Mouse (Mus musculus): ENCODE results near the gene Fap. TPM values are rescaled to one million over a fixed set of nuclear protein-coding genes. Genes with fewer than 3 reads are reported as not detected.

The Fap gene
- polyA plus RNA-seq (2014; fragmentation: Nextera tagmentation; extraction: Ambion mirVana), result 1.0 and 1.1 TPM in 2 replicates

GRCm38 (mm10) chr2:62573753-62574159 is at the start of gene Fap:
Fap (minus strand) TSS chr2:62574075.
- no peaks in the 10 kb centered on the region for H3K27me3 ChIP-seq (replicated peaks; ENCODE audit: control insufficient read depth, insufficient read depth, low read length)
- no peak within 1 kb of the TSS for H3K9ac ChIP-seq (ENCODE audit: low read depth, low read length)
- no peaks in the 10 kb centered on the region for H3K36me3 ChIP-seq (ENCODE audit: control insufficient read depth, insufficient read depth, low read length)
- no peak within 1 kb of the TSS for H3K27ac ChIP-seq (ENCODE audit: low read depth, low read length)
- H3K4me3 ChIP-seq (ENCODE audit: low read depth, low read length), result no peak within 1 kb of the TSS
- ATAC-seq (replicated peaks; ENCODE audit: low FRiP score) (no peak), DNase-seq (ENCODE audit: low spot score) (no peak)
- no peak within 1 kb of the TSS for H3K4me2 ChIP-seq
- 71% methylated on average over 12 of the region's 12 CpGs for WGBS
- no peaks in the 10 kb centered on the region for H3K4me1 ChIP-seq (replicated peaks; ENCODE audit: control insufficient read depth, insufficient read depth, low read length)
- H3K9me3 ChIP-seq (ENCODE audit: control insufficient read depth, low read length), result no peaks in the 10 kb centered on the region

- H3K4me2 ChIP-seq, result no peak overlapping the region
- WGBS, result 79% methylated on average over 8 of the region's 8 CpGs
- H3K27ac ChIP-seq (ENCODE audit: low read depth, low read length), result no peak overlapping the region
These were observed 49.2 kb upstream of the Fap start for GRCm38 (mm10) chr2:62623024-62623441.

GRCm38 (mm10) chr2:62619679-62620078 is 45.8 kb upstream of the Fap start:
- H3K4me1 ChIP-seq (replicated peaks; ENCODE audit: control insufficient read depth, insufficient read depth, low read length), result peaks cover 6% of the 10 kb centered on the region; the same call in 1 of the 2 replicates
- no peak overlapping the region for H3K9ac ChIP-seq (ENCODE audit: low read depth, low read length)
- WGBS, result 25% methylated on average over 2 of the region's 2 CpGs
- ATAC-seq (replicated peaks; ENCODE audit: low FRiP score) (peak; percentile 80), DNase-seq (ENCODE audit: low spot score) (no peak)
- H3K4me2 ChIP-seq, result peak overlapping the region; percentile 26
- H3K4me3 ChIP-seq (ENCODE audit: low read depth, low read length), result no peak overlapping the region
- H3K9me3 ChIP-seq (ENCODE audit: control insufficient read depth, low read length), result no peaks in the 10 kb centered on the region
- H3K27me3 ChIP-seq (replicated peaks; ENCODE audit: control insufficient read depth, insufficient read depth, low read length), result no peaks in the 10 kb centered on the region
- H3K27ac ChIP-seq (ENCODE audit: low read depth, low read length), result peak overlapping the region; percentile 57
- H3K36me3 ChIP-seq (ENCODE audit: control insufficient read depth, insufficient read depth, low read length), result no peaks in the 10 kb centered on the region

More at GRCm38 (mm10) chr2:62623024-62623441, 49.2 kb upstream of the Fap start:
- no peak overlapping the region for H3K4me3 ChIP-seq (ENCODE audit: low read depth, low read length)
- ATAC-seq (replicated peaks; ENCODE audit: low FRiP score) (no peak), DNase-seq (ENCODE audit: low spot score) (no peak)
- H3K9ac ChIP-seq (ENCODE audit: low read depth, low read length), result no peak overlapping the region
- H3K4me1 ChIP-seq (replicated peaks; ENCODE audit: control insufficient read depth, insufficient read depth, low read length), result peaks cover 6% of the 10 kb centered on the region; the same call in 1 of the 2 replicates
- no peaks in the 10 kb centered on the region for H3K9me3 ChIP-seq (ENCODE audit: control insufficient read depth, low read length)
- H3K27me3 ChIP-seq (replicated peaks; ENCODE audit: control insufficient read depth, insufficient read depth, low read length), result no peaks in the 10 kb centered on the region
- H3K36me3 ChIP-seq (ENCODE audit: control insufficient read depth, insufficient read depth, low read length), result no peaks in the 10 kb centered on the region

GRCm38 (mm10) chr2:62618934-62619341 is 45.1 kb upstream of the Fap start:
- Histone ChIP-seq H3K9ac (ENCODE audit: low read depth, low read length) (no peak overlapping the region), H3K27me3 (replicated peaks; ENCODE audit: control insufficient read depth, insufficient read depth, low read length) (no peaks in the 10 kb centered on the region), H3K4me2 (peak overlapping the region; percentile 36)

DNA sequence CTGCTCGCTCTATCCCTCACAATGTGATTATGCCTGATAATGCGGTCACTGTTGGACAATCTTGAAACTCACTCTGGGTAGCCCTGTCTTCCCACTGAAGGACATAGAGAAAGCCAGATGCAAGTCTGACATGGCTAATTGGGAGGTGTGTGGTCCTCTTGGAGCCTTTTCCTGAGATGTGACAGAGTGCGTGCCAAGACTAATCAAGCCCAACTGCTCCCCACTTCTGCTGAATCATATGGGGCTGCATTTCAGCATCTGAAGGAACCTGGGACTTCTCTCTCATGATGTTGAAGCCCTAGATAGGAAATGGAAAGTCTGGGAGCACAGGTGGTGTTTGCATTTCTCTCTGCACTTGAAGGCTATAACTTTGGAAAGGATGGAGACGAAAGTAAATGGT is 39.3 kb upstream of the Fap start:
- Histone ChIP-seq H3K9ac (ENCODE audit: low read depth, low read length) (no peak overlapping the region), H3K36me3 (ENCODE audit: control insufficient read depth, insufficient read depth, low read length) (no peaks in the 10 kb centered on the region), H3K27ac (ENCODE audit: low read depth, low read length) (no peak overlapping the region), H3K4me3 (ENCODE audit: low read depth, low read length) (no peak overlapping the region), H3K4me1 (replicated peaks; ENCODE audit: control insufficient read depth, insufficient read depth, low read length) (peaks cover under 1% of the 10 kb centered on the region; the same call in 1 of the 2 replicates), H3K9me3 (ENCODE audit: control insufficient read depth, low read length) (no peaks in the 10 kb centered on the region), H3K4me2 (no peak overlapping the region), H3K27me3 (replicated peaks; ENCODE audit: control insufficient read depth, insufficient read depth, low read length) (no peaks in the 10 kb centered on the region)
- no peak for DNase-seq (ENCODE audit: low spot score)
- WGBS, result 85% methylated on average over 4 of the region's 4 CpGs
- no peak; the same call in 1 of the 2 replicates for ATAC-seq (replicated peaks; ENCODE audit: low FRiP score)

More at GRCm38 (mm10) chr2:62618934-62619341, 45.1 kb upstream of the Fap start:
- H3K36me3 ChIP-seq (ENCODE audit: control insufficient read depth, insufficient read depth, low read length), result no peaks in the 10 kb centered on the region
- ATAC-seq (replicated peaks; ENCODE audit: low FRiP score) (peak; percentile 98), DNase-seq (ENCODE audit: low spot score) (no peak)
- peaks cover 6% of the 10 kb centered on the region; the same call in 1 of the 2 replicates for H3K4me1 ChIP-seq (replicated peaks; ENCODE audit: control insufficient read depth, insufficient read depth, low read length)
- no peak overlapping the region for H3K4me3 ChIP-seq (ENCODE audit: low read depth, low read length)
- H3K9me3 ChIP-seq (ENCODE audit: control insufficient read depth, low read length), result no peaks in the 10 kb centered on the region
- WGBS, result 25% methylated on average over 7 of the region's 7 CpGs
- H3K27ac ChIP-seq (ENCODE audit: low read depth, low read length), result peak overlapping the region; percentile 82

- DNase-seq (ENCODE audit: low spot score) (no peak), ATAC-seq (replicated peaks; ENCODE audit: low FRiP score) (no peak)
- H3K27me3 ChIP-seq (replicated peaks; ENCODE audit: control insufficient read depth, insufficient read depth, low read length), result no peaks in the 10 kb centered on the region
- no peaks in the 10 kb centered on the region for H3K9me3 ChIP-seq (ENCODE audit: control insufficient read depth, low read length)
- H3K4me2 ChIP-seq, result no peak overlapping the region
- H3K4me1 ChIP-seq (replicated peaks; ENCODE audit: control insufficient read depth, insufficient read depth, low read length), result no peaks in the 10 kb centered on the region
- H3K27ac ChIP-seq (ENCODE audit: low read depth, low read length), result no peak overlapping the region
- no peak overlapping the region for H3K9ac ChIP-seq (ENCODE audit: low read depth, low read length)
- H3K36me3 ChIP-seq (ENCODE audit: control insufficient read depth, insufficient read depth, low read length), result no peaks in the 10 kb centered on the region
- WGBS, result 88% methylated on average over 16 of the region's 16 CpGs
- no peak overlapping the region for H3K4me3 ChIP-seq (ENCODE audit: low read depth, low read length)
These were observed 32.3 kb upstream of the Fap start for GRCm38 (mm10) chr2:62606205-62606604.

DNA sequence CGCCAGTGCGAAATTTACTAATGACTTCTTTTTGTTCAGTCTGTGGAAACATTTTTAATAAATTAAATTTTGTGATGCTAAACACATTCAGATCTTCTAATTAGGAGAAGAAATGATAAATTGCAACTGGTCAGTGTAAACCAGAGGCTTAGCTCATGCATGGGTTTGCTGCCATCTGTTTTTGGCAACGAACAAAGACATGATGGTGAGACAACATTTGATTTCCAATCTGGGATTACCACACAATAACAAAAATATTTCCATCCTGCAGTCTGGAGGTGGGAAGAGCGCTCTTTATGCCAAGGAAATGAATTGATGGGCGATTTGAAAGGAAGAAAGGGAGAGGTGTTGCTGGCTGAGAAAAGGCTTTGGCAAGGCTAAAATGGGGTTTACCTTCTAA is 29.7 kb upstream of the Fap start:
- Histone ChIP-seq H3K9me3 (ENCODE audit: control insufficient read depth, low read length) (no peaks in the 10 kb centered on the region), H3K36me3 (ENCODE audit: control insufficient read depth, insufficient read depth, low read length) (no peaks in the 10 kb centered on the region), H3K27me3 (replicated peaks; ENCODE audit: control insufficient read depth, insufficient read depth, low read length) (no peaks in the 10 kb centered on the region), H3K9ac (ENCODE audit: low read depth, low read length) (no peak overlapping the region), H3K4me3 (ENCODE audit: low read depth, low read length) (no peak overlapping the region), H3K4me1 (replicated peaks; ENCODE audit: control insufficient read depth, insufficient read depth, low read length) (no peaks in the 10 kb centered on the region), H3K27ac (ENCODE audit: low read depth, low read length) (no peak overlapping the region), H3K4me2 (no peak overlapping the region)
- DNase-seq (ENCODE audit: low spot score) (no peak), ATAC-seq (replicated peaks; ENCODE audit: low FRiP score) (no peak)
- WGBS, result 87% methylated on average over 5 of the region's 5 CpGs

DNA sequence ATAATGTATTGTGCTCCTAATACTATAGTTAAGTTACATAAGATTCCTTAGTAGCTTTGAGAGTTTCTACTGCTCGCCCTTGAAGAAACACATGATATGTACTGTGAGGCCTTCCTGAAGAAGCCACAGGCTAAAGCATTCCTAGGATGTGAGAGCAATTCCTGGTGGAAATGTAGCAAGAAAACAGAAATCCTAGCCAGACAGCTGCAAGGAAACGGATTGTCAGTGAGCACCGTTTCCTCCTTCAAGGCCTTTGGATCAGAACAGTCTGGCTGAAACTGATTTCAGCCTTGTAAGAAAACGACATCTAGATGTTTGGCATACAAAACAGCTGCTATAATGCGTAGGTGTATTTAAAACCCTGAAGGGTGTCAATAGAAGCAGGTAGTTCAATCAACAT is 22.7 kb upstream of the Fap start:
- no peaks in the 10 kb centered on the region for H3K36me3 ChIP-seq (ENCODE audit: control insufficient read depth, insufficient read depth, low read length)
- no peak overlapping the region for H3K27ac ChIP-seq (ENCODE audit: low read depth, low read length)
- H3K27me3 ChIP-seq (replicated peaks; ENCODE audit: control insufficient read depth, insufficient read depth, low read length), result no peaks in the 10 kb centered on the region
- H3K9me3 ChIP-seq (ENCODE audit: control insufficient read depth, low read length), result no peaks in the 10 kb centered on the region
- H3K9ac ChIP-seq (ENCODE audit: low read depth, low read length), result no peak overlapping the region
- H3K4me3 ChIP-seq (ENCODE audit: low read depth, low read length), result no peak overlapping the region
- WGBS, result 90% methylated on average over 5 of the region's 5 CpGs
- no peak overlapping the region for H3K4me2 ChIP-seq
- H3K4me1 ChIP-seq (replicated peaks; ENCODE audit: control insufficient read depth, insufficient read depth, low read length), result no peaks in the 10 kb centered on the region
- ATAC-seq (replicated peaks; ENCODE audit: low FRiP score) (no peak), DNase-seq (ENCODE audit: low spot score) (no peak)

DNA sequence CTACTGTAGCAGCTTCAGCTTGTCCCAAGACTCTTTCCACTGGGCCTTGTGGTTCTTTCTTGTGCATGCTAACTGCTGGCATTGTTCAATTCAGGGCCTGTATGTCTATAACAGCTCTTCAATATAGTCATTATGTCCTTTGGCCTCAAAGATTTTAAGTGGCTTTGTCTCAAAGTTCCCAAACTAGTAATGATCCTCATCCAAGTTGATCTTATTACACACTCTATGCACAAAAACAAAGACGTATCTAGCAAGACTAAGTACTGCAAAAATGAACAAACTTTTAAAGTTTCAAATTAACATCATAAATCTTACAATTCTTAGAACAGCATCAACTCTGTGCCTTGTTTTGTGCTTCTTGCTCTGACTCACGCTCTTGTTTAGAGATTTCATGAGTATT is 20.6 kb upstream of the Fap start:
- no peak overlapping the region for H3K4me3 ChIP-seq (ENCODE audit: low read depth, low read length)
- H3K9me3 ChIP-seq (ENCODE audit: control insufficient read depth, low read length), result no peaks in the 10 kb centered on the region
- no peak overlapping the region for H3K9ac ChIP-seq (ENCODE audit: low read depth, low read length)
- H3K4me1 ChIP-seq (replicated peaks; ENCODE audit: control insufficient read depth, insufficient read depth, low read length), result no peaks in the 10 kb centered on the region
- no peak overlapping the region for H3K4me2 ChIP-seq
- no peak overlapping the region for H3K27ac ChIP-seq (ENCODE audit: low read depth, low read length)
- no peaks in the 10 kb centered on the region for H3K27me3 ChIP-seq (replicated peaks; ENCODE audit: control insufficient read depth, insufficient read depth, low read length)
- ATAC-seq (replicated peaks; ENCODE audit: low FRiP score), result no peak
- DNase-seq (ENCODE audit: low spot score), result no peak
- no peaks in the 10 kb centered on the region for H3K36me3 ChIP-seq (ENCODE audit: control insufficient read depth, insufficient read depth, low read length)
- WGBS, result 89% methylated on average over 2 of the region's 2 CpGs
